Mouse (Mus musculus) midbrain, postnatal 0 days (tissue): Measurements from ENCODE around the gene Pgd. TPM values are rescaled to one million over a fixed set of nuclear protein-coding genes. Genes with fewer than 3 reads are reported as not detected.

ENCODE experiments used
- ATAC-seq: fragments of 200-750 bp; cut with Nextera tagmentation; 2 replicates; pipeline ENCODE4 v1.8.0; 2017; ENCODE audit warnings: moderate number of reproducible peaks, mild to moderate bottlenecking, moderate TSS enrichment, moderate library complexity; ENCODE audit not compliant: low FRiP score
- DNase-seq: peaks from one replicate; pipeline ENCODE4 v3.0.0-alpha.2; 2015; ENCODE audit warnings: low spot score
- H3K27ac ChIP-seq: fragments of 300-500 bp; sonication (generic); 2 replicates; pipeline ENCODE4 v1.5.1; 2014; ENCODE audit warnings: low read depth, mild to moderate bottlenecking, low read length, mixed read lengths
- H3K27me3 ChIP-seq: fragments of 300-500 bp; sonication (generic); 2 replicates; pipeline ENCODE4 v1.6.1; 2014; ENCODE audit warnings: low read length, control low read depth, mixed read lengths; ENCODE audit not compliant: insufficient read depth
- H3K36me3 ChIP-seq: fragments of 300-500 bp; sonication (generic); 2 replicates; pipeline ENCODE4 v1.6.1; 2014; ENCODE audit warnings: low read length, control low read depth, mixed read lengths; ENCODE audit not compliant: insufficient read depth
- H3K4me1 ChIP-seq: fragments of 300-500 bp; sonication (generic); 2 replicates; pipeline ENCODE4 v1.6.1; 2014; ENCODE audit warnings: mild to moderate bottlenecking, control low read depth, antibody characterized with exemption, low read length, mixed read lengths; ENCODE audit not compliant: insufficient read depth
- H3K4me2 ChIP-seq: fragments of 300-500 bp; sonication (generic); 2 replicates; pipeline ENCODE4 v1.6.1; 2014; ENCODE audit warnings: low read depth, mild to moderate bottlenecking, low read length, mixed read lengths; ENCODE audit not compliant: poor library complexity, severe bottlenecking
- H3K4me3 ChIP-seq: fragments of 300-500 bp; sonication (generic); 2 replicates; pipeline ENCODE4 v1.5.1; 2014; ENCODE audit warnings: low read depth, mild to moderate bottlenecking, low read length, moderate library complexity
- H3K9ac ChIP-seq: fragments of 300-500 bp; sonication (generic); replicated peaks from 2 replicates; pipeline ENCODE4 v1.6.1; 2014; ENCODE audit warnings: mild to moderate bottlenecking, low read length, moderate library complexity, mixed read lengths; ENCODE audit not compliant: poor library complexity, severe bottlenecking
- H3K9me3 ChIP-seq: fragments of 300-500 bp; sonication (generic); 2 replicates; pipeline ENCODE4 v1.6.1; 2016; ENCODE audit warnings: low read length, control low read depth
- CTCF ChIP-seq: IDR thresholded peaks from 2 replicates; pipeline ENCODE4 v1.5.1; 2016; ENCODE audit warnings: antibody characterized with exemption, mild to moderate bottlenecking
- WGBS: fragments of 180-500 bp; shearing (Covaris S2); extraction: QIAGEN DNeasy Blood & Tissue Kit; methylation state at CpG from one replicate; pipeline ENCODE4 v1.1.7; 2014; 5-methylcytosine and 5-hydroxymethylcytosine counted together
- polyA plus RNA-seq: library from polyadenylated mRNA; unstranded; fragments of >200 nt; fragmentation: Nextera tagmentation; extraction: Ambion mirVana; gene quantifications from 2 replicates; pipeline ENCODE4 v1.2.1, GENCODE M21; 2015
- total RNA-seq: library from RNA; depleted of rRNA; stranded (reverse); fragments of >200 nt; gene quantifications from 2 replicates; pipeline ENCODE4 v1.2.3, GENCODE M21; 2014

Gene Pgd
- total and polyA plus RNA-seq, 2 experiments from 2014 or later = 33.0 to 92.5 TPM

DNA sequence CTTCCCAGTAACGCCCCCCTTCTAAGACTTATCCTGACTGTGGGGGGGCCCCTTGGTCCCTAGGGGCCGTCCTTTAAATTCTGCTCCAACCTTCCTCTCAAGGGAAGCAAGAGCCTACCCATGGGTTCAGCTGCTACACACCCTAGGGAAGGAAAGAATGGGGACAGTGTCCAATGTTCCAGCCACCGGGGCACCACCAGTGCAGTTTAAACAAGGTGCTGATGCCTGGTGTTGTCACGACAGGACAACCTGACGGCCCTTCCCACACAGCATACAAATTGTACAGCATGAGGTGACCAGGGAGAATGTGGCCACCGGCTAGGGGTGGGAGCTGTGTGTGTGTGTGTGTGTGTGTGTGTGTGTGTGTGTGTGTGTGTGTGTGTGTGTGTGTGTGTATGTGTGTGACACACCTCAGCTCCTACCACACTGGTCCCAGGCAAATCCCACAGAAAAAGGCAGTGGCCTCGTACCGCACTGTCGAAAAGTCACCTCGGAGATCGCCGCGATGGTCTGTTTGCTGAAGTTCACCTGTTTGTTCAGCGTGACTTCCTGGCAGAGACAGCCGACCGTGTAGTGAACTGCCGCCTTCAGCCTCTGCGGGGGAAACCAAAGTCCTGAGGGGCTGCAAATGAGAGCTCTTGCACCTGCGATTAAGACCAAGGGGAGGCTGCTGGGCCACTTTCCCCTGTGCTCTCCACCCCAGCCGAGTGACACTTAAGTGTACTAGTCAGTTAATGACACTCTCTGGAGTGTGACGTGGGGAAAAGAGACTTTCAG is 34.6 kb downstream of the Pgd start:
- WGBS = 91% methylated on average over 21 of the region's 21 CpGs

GRCm38 (mm10) chr4:149131021-149131752 is 35.4 kb downstream of the Pgd start:
- Histone ChIP-seq H3K9ac (no peak overlapping the region), H3K27me3 (no peaks in the 10 kb centered on the region), H3K4me2 (no peak overlapping the region), H3K4me3 (no peak overlapping the region), H3K36me3 (peaks cover 10% of the 10 kb centered on the region), H3K4me1 (no peaks in the 10 kb centered on the region), H3K27ac (no peak overlapping the region), H3K9me3 (no peaks in the 10 kb centered on the region)
- 93% methylated on average over 23 of the region's 23 CpGs for WGBS
- ATAC-seq = no peak
- DNase-seq = no peak
- no peak for TF ChIP-seq CTCF

More for the DNA sequence above, 34.6 kb downstream of the Pgd start:
- no peak for DNase-seq
- no peak for TF ChIP-seq CTCF
- Histone ChIP-seq H3K4me3 (no peak overlapping the region), H3K9me3 (no peaks in the 10 kb centered on the region), H3K4me2 (no peak overlapping the region), H3K9ac (no peak overlapping the region), H3K27me3 (no peaks in the 10 kb centered on the region), H3K27ac (no peak overlapping the region), H3K36me3 (peaks cover 10% of the 10 kb centered on the region), H3K4me1 (peaks cover 4% of the 10 kb centered on the region; the same call in 1 of the 2 replicates)
- ATAC-seq = no peak

DNA sequence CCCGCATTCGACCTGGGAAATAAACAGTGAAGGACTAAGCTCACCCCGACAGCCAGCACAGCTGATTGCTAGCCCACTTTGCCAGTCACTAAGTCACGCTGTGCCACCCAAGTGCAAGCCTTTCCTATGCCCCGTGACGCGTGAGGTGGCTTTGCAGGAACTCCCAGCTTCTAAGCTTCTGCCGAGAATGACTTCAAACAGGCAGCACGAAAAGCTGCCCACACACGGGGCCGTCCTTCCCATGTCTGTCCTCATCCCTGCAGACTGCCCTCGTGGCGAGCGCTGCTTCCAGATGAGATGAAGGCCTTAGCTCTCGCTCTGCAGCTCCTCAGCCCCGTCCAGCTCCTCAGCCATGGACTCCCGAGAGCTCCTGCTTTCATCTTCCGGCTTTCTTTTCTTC is 38.1 kb downstream of the Pgd start:
- 84% methylated on average over 18 of the region's 18 CpGs for WGBS
- ATAC-seq (no peak), DNase-seq (no peak)
- no peak overlapping the region for H3K27ac ChIP-seq
- H3K9ac ChIP-seq = no peak overlapping the region
- no peaks in the 10 kb centered on the region for H3K27me3 ChIP-seq
- TF ChIP-seq CTCF = no peak
- no peaks in the 10 kb centered on the region for H3K4me1 ChIP-seq
- H3K4me3 ChIP-seq = no peak overlapping the region
- H3K36me3 ChIP-seq = peaks cover 10% of the 10 kb centered on the region
- no peak overlapping the region for H3K4me2 ChIP-seq
- no peaks in the 10 kb centered on the region for H3K9me3 ChIP-seq

- DNase-seq = no peak
- TF ChIP-seq CTCF = no peak
- Histone ChIP-seq H3K4me3 (no peak within 1 kb of the TSS), H3K27ac (no peak within 1 kb of the TSS), H3K9me3 (no peaks in the 10 kb centered on the region), H3K4me1 (no peaks in the 10 kb centered on the region), H3K4me2 (no peak within 1 kb of the TSS), H3K36me3 (peaks cover 10% of the 10 kb centered on the region), H3K27me3 (no peaks in the 10 kb centered on the region), H3K9ac (no peak within 1 kb of the TSS)
- ATAC-seq = no peak
- WGBS = 83% methylated on average over 11 of the region's 11 CpGs
Measured at GRCm38 (mm10) chr4:149126663-149127062, 39.9 kb downstream of the Pgd start, which contains the start of gene Cort. Gene Cort, minus strand, starts transcription at chr4:149126763.

- no peak overlapping the region for H3K27ac ChIP-seq
- ATAC-seq (no peak), DNase-seq (no peak)
- no peaks in the 10 kb centered on the region for H3K4me1 ChIP-seq
- H3K27me3 ChIP-seq = no peaks in the 10 kb centered on the region
- H3K4me3 ChIP-seq = no peak overlapping the region
- 81% methylated on average over 6 of the region's 6 CpGs for WGBS
- H3K36me3 ChIP-seq = peaks cover 7% of the 10 kb centered on the region
- H3K4me2 ChIP-seq = no peak overlapping the region
- no peak overlapping the region for H3K9ac ChIP-seq
- TF ChIP-seq CTCF = no peak
- no peaks in the 10 kb centered on the region for H3K9me3 ChIP-seq
Measured at GRCm38 (mm10) chr4:149126115-149126509, 40.5 kb downstream of the Pgd start.
